Mouse (Mus musculus): ENCODE measurements around the gene Stk4.

- no peak for TF ChIP-seq GATA1 (IDR thresholded peaks at IDR 0.05; ENCODE audit: borderline replicate concordance, low read length)
- TF ChIP-seq FLI1 (IDR thresholded peaks at IDR 0.05; ENCODE audit: low read length): no peak
These were observed 9.4 kb downstream of the Stk4 start for GRCm38 (mm10) chr2:164079488-164079887.

All from megakaryocyte, embryonic 14.5 days (primary cell).